Mouse (Mus musculus) layer of hippocampus, postnatal 14 days (tissue): ENCODE measurements around the gene Hacl1. TPM values are rescaled to one million over a fixed set of nuclear protein-coding genes. Genes with fewer than 3 reads are reported as not detected.
"Not testable (repeated sequence)": the region's sequence is repeated elsewhere in the genome, so short reads cannot be mapped to it uniquely, and the experiment has no call there.

Source experiments
- DNase-seq, 2 experiments: peaks; one replicate each; pipeline ENCODE4 v3.0.0; 2021 to 2022; ENCODE audit warnings: low spot score in 2 of 2, mixed read lengths in 1 of 2
- total RNA-seq, 2 experiments: library from RNA; stranded (reverse); gene quantifications; 2 replicates each; pipeline ENCODE4 v1.2.3; 2021

Gene Hacl1
- total RNA-seq, 2 experiments from 2014 or later: 7.7 to 9.9 TPM

DNA sequence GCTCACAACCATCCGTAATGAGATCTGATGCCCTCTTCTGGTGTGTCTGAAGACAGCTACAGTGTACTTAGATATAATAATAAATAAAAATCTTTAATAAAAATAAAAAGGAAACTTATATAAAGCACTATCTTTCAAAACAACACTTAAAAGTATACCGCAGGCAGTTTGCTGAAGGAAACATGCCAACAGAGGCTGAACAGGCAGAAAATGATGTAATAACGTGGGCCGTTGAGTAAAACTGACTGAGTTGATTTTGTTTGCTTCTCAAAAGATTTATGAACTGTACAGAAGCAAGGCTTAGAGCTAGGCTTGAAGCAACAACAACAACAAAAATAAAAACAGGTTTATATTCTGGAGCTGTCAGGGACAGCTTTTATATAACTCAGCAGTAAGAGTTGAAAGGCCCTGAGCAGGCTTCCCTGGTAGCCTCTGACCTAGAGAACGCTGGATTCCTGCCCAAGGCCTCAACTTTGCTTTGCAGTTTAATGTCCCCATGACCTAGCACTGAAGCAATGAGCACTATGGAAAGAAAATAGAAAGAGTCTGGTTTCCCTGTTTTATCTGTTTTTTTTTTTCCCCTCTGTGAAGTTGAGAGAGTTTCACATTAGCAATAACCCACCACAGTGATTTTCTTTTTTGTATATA is 3.2 kb upstream of the Hacl1 start:
- DNase-seq: no peak

DNA sequence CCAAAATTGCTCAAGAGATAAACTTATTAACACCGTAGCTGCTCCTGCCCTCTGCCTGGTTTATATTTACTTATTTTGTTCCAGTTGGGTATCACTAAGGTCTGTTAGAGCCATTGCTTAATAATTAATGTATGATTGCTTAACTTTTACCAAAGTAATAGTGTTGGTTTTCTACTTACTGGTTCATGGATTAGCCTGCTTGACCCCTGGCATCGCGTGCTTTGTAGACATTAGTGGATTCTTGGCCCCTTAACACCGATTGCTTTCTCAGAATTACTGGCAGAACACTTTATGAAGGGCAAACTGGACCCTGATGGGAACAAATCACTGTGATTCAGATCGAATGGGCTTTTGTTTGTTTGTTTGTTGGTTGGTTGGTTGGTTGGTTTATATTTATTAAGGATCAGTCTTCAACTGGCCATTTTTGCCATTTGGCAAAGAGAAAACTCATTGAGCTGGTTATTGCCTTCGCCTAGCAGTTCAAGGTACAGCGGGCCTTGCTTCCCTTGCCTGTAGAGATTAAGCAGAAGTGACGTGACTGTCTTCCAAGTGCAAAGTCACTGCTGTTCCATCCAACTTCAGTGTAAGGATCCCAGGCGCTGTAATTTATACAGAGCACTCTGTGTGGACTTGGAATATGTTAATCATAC is 545 bp upstream of the Hacl1 start:
- no peak for DNase-seq

DNA sequence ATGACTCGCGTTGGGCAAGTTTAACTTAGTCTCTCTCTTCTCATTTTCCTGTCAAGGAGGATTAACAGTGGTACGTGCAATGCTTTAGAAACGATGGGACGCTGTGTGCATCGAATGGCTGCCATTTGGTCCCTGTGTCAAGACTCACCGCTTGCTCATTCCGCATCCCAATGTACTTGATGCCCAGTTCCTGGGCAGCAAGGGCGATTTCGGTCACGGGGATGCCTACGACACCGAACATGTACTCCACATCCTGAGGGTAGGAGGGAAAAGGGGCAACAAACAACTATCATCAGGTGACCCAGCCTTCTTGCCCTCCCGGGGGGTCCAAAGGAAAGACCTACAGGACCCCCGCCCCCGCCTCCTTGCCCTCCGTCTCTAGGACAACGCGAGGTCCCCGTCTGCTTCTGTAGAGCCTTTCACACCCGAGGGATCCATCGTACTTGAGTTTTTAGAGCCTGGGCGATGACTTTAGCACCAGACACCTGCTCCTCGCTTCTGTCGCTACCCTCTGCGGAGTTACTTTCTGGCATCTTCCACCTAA is 668 bp downstream of the Hacl1 start, which contains the start of gene Gm49387:
Gm49387 (minus strand) TSS at position 533 of the 544 bp plus-strand sequence.
- DNase-seq: no peak

DNA sequence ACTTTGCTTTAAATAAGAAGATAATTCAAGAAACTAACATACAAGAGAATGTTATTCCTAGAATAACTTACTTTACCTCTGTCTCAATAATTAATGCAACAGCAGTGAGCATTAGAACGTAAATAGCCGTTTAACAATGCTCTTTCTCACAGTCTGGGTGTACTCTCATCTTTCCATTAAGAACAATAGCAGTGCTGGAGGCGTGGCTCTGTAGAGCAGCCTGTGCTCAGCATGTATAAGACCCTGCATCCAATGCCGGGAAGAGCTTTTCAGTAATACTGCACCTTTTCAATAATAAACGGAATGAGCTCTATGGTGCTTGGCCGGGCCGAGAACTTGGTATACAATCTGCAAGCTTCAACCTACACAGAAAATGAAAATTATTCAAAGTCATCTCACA is 10.4 kb downstream of the Hacl1 start:
- DNase-seq: no peak

DNA sequence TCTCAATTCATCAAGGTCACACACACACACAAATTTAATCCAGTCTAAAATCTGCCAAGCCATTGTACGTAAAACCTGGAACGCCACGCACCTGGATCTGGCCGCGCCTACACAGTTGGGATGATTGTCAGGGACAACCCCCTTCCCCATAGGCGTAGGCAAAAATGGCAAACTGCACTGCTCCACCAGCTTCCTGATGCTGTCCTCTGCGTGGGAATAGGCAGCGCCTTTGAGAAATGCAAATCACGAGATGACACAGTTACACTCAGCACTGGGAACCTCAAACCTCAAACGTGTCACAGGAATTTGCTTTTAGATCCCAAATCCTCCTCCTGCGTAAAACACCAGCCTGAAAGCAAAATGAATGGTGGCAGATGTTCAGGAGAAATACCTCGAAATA is 18.3 kb downstream of the Hacl1 start:
- no peak for DNase-seq

DNA sequence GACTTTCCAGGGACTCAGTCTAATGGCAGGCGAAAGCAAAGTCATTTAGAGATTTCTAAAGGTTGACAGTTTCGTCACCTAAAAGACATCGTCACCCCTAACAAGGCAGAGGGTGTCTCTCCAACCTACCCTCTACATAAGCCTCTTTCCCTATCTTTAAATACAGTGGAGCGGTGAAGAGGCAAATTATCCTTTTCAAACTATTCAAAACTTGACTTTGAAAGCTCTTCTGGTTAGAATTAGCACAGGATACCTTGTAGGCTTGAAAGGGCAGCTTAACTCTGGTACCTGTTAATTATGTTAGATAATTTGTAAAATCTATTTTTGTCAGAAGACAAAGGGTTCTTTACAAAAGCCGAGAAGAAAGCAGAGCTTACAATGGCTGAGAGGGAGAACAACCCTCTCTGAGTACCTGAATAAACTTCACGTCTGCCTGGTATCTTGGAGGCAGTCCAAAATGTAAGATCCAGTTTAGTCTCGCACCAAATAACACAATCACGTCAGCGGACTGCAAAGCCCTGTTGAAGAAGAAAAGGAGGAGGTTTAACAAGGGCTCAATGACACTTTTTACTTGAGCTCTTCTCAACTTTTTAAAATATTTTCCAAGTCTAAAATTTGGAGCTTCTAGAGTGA is 20.4 kb downstream of the Hacl1 start:
- DNase-seq: no peak

DNA sequence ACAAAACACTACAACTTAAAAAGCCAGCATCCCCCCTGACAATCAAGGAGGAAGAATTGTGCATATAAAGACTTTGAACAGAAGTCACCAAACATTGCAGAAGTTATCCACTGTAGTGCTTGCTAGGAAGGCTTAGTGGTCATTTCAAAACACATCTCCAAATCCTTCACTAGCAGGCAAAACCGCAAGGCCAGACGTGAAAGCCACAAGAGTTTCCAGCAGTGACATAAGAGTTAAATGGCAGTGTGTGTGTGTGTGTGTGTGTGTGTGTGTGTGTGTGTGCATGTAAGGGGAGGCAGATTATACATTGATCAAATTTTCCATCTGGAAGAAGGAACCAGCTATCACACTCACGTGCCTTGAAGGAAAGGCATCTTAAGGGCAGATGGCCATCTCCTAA is 23.1 kb downstream of the Hacl1 start:
- DNase-seq: no peak

DNA sequence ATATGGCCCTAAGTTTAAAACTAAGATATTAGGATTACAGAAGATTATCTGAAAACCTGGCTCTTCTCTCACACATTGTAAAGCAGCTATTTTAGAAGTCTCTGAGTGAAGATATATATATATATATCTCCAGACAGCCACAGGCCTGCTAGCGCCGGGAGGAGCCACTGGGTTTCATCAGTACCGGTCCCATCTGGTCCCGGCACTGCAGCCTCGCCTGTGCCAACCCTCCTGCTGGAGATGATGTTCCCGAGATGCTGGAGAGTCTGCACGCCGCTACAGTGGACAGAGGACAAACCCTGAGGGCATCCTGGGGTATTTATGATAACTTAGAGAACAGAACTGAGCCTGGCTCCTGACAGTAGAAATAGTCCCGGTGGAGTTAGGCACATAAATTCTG is 23.9 kb downstream of the Hacl1 start:
- no peak for DNase-seq

DNA sequence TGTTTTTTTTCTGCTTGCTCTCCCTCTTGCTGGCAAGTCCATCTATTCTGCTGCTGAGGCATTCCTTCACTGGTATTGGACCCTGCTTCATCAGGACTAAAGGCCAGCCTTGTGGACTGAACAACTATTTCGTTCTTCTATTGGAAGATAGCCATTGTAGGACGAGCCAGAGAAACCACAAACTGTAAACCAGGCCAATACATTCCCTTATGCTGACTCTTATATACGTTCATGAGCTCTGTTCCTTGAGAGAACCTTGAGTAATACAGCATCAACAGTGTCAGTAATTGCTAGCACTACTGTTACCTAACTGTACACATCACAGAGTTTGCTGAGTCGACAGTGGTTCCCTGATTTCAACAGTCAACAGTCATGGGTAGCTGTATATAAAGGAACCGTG is 27.4 kb downstream of the Hacl1 start:
- no peak for DNase-seq

DNA sequence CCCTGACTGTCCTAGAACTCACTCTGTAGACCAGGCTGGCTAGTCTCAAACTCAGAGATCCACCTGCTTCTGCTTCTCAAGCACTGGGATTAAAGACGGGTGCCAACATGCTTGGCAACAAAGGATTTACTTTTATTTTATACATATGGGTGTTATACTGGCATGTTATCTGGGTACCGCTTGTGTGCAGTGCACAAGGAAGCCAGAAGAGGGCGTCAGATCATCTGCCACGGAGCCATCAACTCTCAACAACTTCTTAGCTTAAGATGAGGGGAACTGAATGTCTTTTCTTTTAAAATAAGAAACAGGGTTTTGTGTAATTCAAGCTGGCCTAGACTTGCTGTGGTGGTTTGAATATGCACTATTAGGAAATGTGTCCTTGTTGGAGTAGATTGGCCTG is 29.1 kb downstream of the Hacl1 start:
- no peak for DNase-seq

DNA sequence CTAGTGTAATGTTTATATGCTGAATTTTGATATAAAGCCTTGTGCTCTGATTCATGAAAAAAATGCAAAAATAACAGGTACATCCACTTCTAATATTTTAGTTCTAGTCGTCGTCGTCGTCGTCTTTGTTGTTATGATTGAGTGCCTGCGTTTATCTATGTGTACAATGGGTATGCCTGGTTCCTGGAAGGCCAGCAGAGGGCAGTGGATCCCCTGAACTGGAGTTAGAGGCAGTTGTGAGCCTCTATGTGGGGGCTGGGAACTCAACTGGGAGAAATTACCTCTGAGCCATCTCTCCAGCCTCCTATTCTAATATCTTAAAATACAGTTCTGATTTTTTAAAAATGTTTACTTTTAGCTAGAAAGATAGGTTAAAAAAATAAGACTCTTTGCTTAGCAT is 35.6 kb downstream of the Hacl1 start:
- no peak for DNase-seq

DNA sequence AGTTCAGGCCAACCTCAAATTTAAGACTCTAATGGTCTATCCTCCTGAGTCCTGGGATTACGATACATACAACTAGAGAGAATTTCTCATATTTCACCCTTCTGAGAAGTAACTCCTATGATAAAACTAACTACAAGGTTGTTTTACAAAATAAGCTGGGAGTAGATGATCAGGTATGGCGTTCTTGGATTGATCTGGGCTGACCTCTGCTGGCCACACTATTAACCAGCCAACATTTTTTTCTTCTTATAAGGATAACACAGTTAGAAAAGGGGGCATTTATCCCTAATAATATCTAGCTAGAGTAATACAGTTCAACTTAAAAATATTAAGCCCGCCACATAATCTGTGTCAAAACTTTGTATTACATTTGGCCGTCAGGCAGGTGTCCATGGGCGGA is 36.2 kb downstream of the Hacl1 start:
- DNase-seq: no peak

DNA sequence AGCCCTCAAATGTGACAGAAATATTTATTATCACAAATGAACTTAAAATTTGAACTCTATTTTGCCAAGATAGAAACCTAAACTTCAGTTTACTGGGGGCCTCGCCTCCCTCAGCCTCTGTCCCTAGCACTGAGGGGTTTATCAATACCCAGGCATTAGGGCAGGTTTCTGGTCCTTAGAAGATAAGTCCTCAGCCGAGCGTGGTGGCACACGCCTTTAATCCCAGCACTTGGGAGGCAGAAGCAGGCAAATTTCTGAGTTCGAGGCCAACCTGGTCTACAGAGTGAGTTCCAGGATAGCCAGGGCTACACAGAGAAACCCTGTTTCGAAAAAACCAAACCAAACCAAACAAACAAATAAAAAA is 38.5 kb downstream of the Hacl1 start:
- DNase-seq: not testable (repeated sequence)

DNA sequence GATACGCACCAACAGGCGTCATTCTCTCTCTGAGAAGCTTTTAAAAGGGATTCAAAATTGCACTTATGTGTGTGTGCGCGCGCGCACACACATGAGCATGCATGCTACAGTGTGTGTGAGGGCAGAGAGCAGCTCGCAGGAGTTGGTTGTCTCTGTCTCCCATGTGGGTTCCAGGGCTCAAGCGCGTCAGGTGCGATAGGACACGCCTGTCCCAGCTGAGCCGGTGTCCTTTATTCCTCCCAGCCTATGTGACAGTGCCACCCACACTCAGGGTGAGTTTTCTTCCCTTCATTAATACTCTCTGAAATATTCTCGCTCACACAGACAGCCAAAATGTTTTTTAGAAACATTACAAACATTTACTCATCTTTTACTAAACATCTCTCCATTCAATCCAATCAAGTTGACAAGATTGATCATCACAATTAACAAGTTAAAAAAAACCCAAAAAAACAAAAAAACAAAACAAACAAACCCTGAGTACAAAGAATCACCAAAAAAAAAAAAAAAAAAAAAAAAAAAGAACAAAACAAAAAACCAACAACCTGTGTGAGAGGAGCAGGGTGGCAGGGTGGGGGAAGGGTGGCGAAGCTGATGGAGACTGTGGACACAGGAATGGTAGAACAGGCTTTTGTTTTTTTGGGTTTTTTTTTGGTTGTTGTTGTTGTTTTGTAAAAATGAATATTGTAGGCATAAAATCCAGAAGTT is 39.0 kb downstream of the Hacl1 start:
- no peak for DNase-seq

DNA sequence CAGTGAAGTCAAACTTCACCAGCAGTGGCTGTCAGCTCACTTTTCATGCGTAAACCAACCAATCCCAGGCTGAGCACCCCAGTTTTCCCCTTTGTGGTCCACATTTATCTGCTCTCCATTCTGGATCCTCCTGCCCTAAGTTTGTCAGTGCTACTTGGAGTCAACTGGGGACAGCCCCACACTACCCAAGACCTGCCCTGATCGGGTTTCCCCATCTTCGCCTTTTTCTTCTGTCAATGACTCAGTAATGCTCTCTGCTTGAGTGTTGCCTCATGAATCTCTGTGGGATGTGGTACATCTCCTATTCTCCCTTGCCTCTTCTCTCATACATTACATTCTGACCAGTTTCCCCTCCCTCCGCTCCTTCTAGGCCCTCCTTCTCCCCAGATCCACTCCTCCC is 43.6 kb downstream of the Hacl1 start:
- no peak for DNase-seq

DNA sequence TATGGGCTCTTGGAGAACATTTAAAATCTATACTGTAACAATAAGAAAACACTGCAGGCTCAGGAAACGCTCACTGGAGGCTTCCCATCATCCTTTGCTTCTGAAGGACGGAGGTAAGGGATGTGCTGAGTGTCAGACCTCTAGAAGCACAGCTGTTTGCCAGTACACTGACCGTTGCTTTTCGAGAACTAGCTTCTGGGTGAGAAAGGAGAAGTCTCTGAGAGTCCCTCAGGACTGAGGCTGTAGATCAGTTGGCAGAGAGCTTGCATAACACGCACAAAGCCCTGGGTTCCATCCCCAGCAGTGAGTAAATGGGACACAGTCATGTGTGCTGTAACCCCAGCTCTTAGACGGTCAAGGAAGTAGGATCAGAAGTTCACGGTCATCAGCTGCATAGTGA is 44.7 kb downstream of the Hacl1 start:
- no peak for DNase-seq

DNA sequence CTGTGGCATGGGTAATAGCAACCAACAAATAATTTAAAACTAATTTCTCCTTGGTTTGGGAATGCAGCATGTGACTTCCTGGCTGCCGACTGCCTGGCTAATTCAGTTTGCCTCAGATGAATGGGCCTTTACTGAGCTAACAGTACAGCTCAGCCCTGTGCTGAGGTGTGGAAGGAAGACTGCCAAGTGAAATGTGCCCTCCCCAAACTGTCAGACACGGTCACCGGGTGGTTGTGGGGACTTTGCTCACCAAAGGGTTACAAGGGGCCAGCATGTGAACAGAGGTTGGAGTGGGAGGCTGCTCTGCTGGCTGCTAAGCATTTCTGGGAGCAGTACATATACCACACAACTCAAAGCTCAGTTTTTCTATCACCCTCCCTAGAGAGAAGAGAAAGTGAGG is 46.4 kb downstream of the Hacl1 start:
- no peak for DNase-seq

DNA sequence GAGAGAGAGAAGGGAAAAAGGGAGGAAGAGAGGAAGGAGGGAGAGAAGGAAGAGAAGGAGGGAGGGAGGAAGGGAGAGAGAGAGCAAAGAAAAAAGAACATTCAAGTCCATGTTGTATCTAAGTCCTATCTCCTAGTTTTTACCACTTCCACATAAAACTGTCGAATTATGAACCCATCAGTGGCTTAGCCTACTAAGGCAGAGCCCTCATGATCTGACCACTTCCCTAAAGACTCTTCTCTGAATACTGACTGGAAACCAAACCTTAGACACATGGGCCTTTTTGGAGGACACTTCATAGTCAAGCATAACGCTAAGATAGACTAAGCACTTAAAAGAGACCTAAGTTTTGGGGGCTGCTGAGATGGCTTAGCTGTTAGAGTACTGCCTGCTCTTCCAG is 48.0 kb downstream of the Hacl1 start:
- no peak for DNase-seq

DNA sequence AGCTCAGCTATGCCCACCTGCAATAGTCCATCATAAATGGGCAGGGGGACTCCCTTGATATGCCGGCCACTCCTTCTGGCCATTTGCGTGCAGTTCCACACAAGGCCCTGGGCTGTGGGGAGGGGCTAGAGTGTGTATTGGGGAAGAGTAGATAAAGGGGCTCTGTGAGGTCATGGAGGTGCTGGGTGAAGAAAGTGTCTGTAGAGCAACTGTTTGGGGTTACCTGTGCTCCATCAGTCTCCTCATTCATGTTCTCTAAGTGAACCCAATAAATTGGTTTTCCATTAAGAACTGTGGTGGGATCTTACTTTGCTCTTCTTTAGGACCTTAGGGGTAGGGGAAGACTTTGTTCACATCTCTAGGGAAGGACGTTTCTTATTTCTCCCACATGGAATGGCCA is 49.8 kb downstream of the Hacl1 start, which contains the start of gene Colq:
Colq (minus strand) TSS at position 101 of the 400 bp plus-strand sequence.
- no peak for DNase-seq

DNA sequence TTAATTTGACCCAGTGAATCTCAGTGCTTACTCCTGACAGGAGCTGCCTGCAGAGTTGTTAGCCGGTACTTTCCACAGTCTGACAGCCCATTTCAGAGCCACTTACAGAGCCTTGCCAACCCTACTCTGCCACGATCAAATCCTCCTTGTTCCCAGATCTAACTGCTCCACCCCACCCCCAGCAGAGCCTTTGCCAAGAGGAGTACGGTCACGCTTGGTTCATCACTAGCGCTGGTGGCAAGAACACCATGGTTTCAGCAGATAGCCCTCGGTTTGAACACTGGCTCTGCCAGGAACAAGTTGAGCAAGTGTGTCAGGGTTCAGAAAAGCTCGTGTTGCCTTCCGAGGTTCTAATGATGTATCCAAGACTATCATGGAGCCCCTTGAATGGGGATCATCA is 54.6 kb downstream of the Hacl1 start:
- DNase-seq: no peak

DNA sequence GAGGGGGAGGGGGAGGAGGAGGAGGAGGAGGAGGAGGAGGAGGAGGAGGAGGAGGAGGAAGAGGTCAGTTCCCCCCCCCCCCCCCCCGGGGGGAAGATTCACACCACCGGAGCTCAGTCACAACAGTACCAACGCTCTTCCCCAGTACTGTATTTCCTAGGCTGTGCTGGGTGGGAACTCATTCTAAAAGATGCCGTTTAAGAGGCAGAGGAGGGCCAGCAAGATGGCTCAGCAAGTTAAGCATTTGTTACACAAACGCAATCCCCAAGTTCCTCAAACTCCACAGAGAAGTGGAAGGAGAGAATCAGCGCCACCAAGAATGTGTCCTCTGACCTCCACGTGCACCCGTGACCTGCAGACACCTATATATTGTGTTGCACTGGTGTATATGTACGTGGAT is 58.0 kb downstream of the Hacl1 start:
- no peak for DNase-seq
